Mouse (Mus musculus): Measurements from ENCODE around the gene St3gal4. TPM values are rescaled to one million over a fixed set of nuclear protein-coding genes. Genes with fewer than 3 reads are reported as not detected.

The St3gal4 gene
- total RNA-seq, 2 experiments from 2014 or later: 22.7 to 31.3 TPM

DNA sequence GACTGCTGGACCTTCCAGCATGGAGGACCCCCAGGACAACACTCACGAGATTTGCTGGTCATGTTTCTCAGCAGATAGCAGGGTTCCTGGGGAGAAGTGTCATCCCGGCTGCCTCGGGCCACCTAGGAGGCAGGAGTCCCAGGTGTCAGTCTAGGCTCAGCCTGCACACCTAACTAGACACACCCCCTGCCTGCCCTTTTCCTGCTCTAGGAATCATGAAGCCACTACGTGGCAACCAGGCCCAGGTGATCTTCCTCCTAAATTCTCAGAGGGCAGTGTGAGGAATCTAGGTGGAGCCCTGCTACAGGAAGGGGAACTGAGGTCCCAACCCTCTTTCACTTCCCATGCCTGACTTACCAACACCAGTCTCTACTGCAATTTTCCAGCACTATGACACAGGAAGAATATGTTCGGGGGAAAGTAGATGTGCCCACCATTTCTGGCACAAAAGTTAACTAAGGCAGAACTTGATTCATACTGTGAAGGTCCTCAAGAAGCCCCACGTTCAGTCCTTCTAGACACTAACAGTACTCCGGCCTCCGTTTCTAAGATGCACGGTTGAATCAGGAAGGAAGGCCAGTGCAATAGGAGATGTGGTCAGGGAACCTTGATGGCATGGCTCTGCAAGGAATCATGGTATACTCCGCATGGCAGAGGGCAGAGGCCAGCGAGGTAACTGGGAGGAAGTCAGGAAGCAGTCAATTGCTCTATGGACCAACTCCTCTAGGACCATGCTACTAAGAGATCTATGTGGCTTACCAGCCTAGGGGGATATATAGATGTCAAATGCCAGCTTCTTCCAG lies 63.3 kb downstream of the St3gal4 start:
- intact Hi-C loops (cut with DNase I): no loop called here
- no peak for DNase-seq (ENCODE audit: low spot score in 2 of 2)

DNA sequence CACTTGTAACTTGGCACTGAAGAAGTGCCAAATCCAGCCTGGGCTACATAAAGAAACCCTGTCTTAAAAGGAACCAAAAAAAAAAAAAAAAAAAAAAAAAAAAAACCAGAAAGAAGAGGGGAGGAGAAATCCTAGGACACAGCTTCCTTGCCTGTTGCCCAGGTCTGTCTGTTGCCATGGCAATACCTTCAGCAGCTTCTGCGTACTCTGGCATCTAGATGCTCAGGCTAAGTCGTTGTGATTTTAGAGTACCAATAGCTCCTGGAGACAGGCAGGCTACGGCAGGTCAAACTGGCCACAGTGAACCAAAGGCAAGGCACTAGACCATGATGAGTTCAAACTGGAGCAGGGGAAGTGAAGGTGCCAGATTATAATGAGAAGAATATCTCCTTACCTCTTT lies 65.4 kb downstream of the St3gal4 start:
- intact Hi-C loops (cut with DNase I): no loop called here
- no peak for DNase-seq (ENCODE audit: low spot score in 2 of 2)

DNA sequence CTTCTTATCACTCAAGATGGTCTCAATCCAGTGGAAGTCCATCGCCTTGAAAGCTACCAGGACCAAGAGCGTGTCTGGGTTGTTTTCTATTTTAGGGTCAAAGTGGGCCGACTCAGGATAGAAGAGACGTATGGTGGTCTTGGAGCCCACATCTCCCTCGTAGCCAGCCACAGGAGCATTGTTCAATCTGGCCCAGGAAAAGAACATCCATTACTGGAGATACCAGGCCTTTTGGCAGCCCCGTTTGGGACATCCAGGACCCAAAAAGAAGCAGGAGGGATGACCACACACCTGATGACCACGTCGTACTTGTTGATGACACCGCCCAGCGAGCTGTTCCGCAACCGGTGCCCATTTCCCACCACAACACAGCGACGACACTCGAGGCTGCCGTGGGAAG lies 66.0 kb downstream of the St3gal4 start:
- no peak for DNase-seq (ENCODE audit: low spot score in 2 of 2)
- intact Hi-C loops (cut with DNase I): no loop called here

DNA sequence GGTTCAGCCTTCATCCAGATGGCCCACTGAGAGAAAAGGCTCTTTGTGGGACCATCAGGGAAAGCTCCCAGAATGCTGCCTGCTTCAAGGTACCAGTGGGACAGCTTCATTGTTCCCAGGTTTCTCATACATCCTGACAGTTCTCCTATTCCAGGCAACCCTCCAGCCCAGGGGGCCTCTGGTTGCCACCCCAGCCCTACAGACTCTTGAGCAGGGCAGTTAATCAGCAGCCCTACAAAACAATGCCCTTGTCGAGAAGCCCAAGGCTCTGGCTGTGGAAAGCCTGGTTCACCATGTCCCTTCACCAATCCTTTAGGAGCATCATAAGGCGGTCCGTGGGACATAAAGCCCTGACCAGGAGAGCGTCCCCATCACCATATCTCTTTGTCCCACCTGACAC lies 66.4 kb downstream of the St3gal4 start:
- intact Hi-C loops (cut with DNase I): no loop called here
- no peak for DNase-seq (ENCODE audit: low spot score in 2 of 2)

DNA sequence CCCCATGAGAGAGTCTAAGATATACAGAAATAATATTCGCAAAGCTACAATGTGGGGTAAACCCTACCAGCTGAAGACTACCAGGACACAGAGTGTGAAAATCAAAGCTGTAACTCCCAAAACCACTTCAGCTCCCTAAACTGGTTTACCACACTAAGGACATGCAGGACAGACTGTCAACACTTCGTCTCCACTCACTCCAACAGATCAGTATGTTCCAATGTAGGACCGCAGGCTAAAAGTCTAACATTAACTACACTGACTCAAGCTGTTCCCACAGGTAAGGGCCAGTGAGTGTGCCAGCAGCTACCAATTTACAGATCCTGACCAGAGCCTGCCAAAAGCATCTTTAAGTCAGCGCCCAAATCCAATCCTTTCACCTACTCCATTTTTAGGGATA lies 67.4 kb downstream of the St3gal4 start:
- intact Hi-C loops (cut with DNase I): no loop called here

DNA sequence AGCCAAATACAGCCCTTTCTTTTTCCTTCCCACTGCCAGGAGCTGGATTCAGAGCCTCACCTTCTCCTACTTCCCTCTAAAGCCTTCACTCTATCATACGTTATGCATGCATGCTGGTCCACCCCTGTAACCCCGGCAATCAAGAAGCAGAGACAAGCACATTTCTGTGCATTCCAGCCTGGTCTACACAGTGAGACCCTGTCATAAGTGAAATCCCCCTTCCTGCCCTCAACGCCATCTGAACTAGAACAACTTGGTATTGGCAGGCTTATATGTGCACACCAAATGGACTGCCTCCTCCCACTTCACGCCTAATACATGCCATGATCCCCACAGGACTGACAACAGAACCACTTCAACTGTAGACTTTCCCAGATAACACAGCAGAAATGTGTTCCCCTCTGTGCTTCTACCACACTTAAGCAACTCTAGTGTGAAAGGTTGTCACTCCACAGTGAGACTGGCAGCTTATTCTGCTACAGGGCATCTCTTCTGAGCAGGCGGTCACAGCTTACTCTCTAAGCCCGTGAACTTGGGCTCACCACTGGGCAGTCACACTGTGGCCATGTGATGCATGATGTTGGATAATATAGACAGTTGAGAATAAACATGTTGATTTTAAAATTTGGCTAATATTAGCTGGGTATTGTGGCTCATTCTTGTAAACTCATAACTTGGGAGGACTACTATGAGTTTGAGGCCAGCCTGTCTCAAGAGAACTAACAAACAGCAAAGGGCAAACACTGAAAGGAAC lies 68.2 kb downstream of the St3gal4 start:
- no peak for DNase-seq (ENCODE audit: low spot score in 2 of 2)
- intact Hi-C loops (cut with DNase I): no loop called here

More for the DNA sequence above, 67.4 kb downstream of the St3gal4 start:
- DNase-seq (ENCODE audit: low spot score in 2 of 2): no peak

DNA sequence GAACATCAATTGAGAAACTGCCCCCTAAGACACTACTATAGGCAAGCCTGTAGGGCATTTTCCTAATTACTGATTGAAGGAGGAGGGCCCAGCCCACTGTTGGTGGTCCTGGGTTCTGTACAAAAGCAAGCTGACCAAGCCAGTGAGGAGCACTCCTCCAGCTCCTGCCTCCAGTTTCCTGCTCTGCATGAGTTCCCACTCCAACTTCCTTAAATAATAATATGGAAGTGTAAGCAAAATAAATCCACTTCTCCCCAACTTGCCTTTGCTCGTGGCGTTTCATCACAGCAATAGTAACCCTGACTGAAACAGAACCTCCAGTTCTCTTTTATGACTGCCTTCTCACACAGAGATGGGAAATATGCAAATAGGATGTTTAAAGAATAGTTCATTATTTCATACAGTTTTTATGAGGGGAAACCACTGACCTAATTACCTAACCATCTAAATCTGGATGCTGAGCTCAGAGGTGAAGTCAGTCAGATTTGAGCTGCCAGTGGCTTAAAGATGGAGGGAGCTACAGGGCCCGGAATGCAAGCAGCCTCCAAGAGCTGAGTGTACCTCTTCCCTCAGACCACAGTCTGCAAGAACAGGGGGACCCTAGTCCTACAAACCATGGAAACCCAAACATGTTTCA lies 69.1 kb downstream of the St3gal4 start:
- intact Hi-C loops (cut with DNase I): no loop called here
- no peak for DNase-seq (ENCODE audit: low spot score in 2 of 2)

DNA sequence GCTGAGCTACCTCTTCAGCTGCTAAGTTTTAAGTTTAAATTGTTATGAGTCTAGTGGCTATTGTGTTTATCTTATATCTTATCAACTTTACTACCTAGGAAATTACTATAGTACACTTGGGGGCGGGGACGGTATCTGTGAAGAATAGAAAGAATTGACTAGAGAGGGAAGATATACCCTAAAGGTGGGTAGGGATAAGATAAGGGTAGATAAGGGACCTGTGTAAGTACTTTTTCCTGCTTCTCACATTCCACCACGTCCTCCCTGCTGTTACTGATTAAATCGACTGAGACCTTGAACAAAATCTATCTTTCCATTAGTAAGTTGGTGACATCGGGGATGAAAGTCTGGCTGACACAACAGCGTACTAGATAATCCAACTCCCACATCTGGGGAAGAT lies 70.6 kb downstream of the St3gal4 start:
- intact Hi-C loops (cut with DNase I): no loop called here
- no peak for DNase-seq (ENCODE audit: low spot score in 2 of 2)

DNA sequence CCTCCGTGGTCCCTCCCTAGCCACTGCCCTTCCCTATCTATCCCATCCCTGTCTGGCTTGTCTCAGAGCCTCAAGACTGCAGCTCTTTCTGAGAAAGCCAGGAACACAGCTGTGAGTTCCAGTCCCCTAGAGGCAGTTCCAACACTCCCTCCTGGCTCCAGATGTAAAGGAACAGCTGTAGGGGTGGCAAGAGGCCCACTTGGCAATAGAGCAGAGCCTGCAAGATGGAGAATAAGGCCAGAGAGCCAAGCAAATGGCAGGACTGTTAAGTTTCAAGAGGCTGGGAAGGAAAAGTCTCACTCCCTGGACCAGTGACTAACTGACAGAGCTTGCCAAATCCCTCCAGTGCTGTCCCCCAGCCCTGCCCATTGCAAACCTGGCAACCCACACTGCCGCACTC lies 73.3 kb downstream of the St3gal4 start:
- peak in 1 of 2 experiments; percentile 21 for DNase-seq (ENCODE audit: low spot score in 2 of 2)
- intact Hi-C loops (cut with DNase I): no loop called here

DNA sequence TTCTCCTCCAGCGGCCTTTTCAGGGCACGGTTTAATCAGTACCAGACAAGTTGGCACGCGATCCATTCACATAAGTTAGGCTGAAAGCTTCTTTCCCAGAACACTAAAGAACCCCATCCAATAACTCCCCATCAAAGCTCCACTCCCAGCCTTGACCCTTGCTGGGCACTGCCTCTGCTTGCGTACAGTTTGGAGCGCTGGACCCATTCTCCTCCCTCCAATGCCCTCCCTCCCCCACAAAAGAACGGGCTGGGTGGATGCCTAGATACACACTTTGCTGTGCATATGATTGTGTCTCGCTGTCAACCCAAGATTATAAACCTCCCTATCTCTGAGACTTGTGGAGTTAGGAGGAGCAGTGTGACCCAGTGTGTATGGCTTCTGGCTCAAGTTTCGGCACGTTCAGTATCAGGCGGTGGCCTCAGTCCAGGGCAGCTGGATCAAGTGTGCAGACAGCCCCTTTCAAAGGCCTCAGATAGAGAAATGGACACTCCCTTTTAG lies 74.0 kb downstream of the St3gal4 start:
- intact Hi-C loops (cut with DNase I): no loop called here
- no peak for DNase-seq (ENCODE audit: low spot score in 2 of 2)

DNA sequence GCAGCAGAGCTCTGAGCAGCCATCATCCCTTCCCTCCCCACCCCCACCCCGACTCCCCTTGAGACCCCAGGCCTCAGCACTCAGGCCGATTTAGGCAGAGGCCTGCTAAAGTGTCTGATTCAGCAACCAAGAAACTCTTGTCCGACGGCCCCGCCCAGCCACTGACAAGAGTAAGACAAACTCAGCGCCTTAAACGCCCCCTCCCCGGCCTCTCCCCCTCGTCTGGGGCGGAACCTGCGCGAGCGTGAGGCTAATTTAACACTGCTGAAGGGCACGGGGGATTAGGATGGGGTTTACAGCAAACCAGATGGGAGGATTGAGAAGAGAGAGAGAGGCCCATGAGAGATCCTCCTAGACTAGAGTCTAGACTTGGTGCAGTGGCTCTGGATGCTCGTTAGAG lies 74.6 kb downstream of the St3gal4 start:
- intact Hi-C loops (cut with DNase I): no loop called here
- DNase-seq (ENCODE audit: low spot score in 2 of 2): no peak

DNA sequence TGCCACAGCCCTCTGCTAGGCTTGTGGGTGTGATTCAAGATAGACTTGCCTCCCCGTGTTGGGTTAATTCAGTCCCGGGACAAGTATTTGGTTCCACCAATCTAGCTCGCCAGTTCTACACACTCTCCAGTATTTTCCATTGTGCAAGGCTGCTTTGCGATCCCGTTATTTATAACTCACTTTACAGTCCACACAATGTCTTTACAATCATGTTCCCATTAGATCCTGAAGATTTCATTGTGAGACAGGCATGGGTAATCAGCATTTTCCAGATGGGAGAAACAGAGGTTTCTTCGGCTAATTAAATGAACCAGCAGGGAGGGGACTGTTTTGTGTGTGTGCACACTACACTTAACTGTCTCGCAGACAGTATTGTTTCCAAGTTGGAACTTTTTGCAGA lies 75.4 kb downstream of the St3gal4 start:
- intact Hi-C loops (cut with DNase I): no loop called here

DNA sequence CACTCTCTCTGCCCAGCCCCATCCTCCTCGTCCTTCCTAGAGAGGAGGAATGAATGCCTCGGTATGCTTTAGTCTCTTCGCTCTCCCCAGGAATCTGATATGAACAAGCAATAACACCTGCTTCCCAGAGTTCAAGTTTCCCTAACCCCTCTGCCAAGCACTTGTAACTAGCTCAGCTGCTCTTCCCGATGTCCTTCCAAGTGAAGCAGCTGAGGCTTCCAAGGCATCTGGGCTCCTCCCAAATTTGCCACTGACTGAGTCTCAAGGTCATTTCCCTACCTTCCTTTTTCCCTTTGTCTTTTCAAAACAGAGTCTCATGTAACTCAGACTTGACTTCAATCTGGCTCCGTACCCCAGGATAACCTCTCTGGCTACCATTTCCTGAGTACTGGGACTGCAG lies 77.6 kb downstream of the St3gal4 start:
- intact Hi-C loops (cut with DNase I): no loop called here
- DNase-seq (ENCODE audit: low spot score in 2 of 2): no peak

More for the DNA sequence above, 75.4 kb downstream of the St3gal4 start:
- no peak for DNase-seq (ENCODE audit: low spot score in 2 of 2)

DNA sequence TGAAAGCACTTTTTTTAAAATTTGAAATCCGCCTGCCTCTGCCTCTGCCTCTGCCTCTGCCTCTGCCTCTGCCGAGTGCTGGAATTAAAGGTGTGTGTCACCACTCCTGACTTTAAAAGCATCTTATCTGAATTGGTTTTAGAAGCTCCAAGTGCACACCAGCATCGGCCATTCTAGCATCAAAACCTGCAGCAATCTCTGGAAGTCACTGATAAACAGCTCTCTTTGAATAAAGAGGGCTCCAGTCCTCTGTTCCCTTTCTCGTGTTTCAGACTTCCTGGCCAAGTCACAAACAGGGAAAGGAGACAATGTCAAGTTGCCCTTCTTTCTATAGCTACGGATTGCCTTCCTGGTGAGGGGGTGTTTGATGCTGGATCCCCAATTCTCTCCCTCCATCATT lies 79.2 kb downstream of the St3gal4 start:
- intact Hi-C loops (cut with DNase I): no loop called here
- DNase-seq (ENCODE audit: low spot score in 2 of 2): no peak

DNA sequence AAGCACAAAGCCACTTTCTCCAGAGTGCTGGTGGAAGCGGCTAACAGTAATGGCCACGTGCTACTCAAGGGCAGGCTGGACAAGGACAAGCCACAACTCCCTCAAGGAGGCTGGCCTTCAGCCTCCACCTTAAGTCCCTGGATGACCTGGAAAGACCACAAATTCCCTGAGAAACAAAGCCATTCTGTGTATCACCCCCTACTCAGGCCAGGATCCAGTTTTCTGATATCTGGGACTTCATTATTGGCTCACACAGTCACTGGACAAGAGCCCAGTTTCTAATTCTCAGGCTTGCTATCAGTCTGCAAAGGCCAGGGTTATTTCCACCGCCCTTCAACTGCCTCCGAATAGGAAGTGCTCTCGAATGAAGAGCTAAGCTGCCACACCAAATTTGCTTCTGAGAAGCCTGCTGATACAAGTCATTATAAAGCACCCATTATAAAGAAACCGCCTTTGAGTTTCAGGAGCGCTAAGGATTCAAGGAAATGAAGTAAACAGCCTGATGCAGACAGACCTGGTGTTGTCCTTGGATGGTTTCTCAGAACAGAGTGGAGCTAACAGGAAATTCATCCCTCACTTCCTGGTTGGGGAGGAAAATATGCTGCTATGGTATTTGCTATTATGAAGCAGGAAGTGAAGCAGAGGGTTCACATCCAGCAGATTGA lies 80.0 kb downstream of the St3gal4 start:
- peak in 1 of 2 experiments; percentile 39 for DNase-seq (ENCODE audit: low spot score in 2 of 2)
- intact Hi-C loops (cut with DNase I): no loop called here

DNA sequence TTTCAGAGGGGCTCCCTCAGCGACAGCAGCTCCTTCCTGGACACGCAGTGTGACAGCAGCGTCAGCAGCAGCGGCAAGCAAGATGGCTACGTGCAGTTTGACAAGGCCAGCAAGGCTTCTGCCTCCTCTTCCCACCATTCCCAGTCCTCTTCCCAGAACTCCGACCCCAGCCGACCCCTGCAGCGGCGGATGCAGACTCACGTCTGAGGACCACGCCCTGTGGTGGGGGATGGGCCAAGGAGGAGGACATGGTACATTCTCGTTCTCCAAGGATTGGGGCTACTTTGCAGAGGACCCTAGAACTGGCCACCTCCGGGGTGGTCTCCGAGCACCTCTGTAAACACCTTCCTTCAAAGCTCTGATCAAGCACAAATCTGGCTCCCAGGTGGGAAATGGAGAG lies 84.0 kb downstream of the St3gal4 start:
- DNase-seq (ENCODE audit: low spot score in 2 of 2): no peak
- intact Hi-C loops (cut with DNase I): no loop called here

DNA sequence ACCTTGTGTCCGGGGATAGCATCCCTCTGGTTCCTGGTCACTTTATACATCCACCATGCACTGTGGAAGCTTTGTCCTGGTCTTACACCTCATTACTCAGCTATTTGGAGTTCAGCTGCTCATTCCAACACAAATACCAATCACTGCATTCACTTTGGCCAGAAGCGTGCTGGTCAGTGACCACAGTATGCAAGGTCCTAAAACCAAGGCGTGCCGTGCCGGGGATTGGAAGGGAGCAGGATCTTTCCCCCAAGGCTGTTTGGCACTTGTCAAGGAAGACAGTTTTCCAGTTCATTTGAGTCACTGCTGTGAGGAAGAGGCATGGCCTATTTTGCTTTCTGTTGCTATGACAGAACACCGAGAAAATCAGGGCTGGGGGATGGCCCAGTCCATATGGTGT lies 86.6 kb downstream of the St3gal4 start:
- intact Hi-C loops (cut with DNase I): loop anchor here (5.0 kb wide), 1 partner anchor 85 kb away; the partner anchor contains the start of gene St3gal4
- no peak for DNase-seq (ENCODE audit: low spot score in 2 of 2)

DNA sequence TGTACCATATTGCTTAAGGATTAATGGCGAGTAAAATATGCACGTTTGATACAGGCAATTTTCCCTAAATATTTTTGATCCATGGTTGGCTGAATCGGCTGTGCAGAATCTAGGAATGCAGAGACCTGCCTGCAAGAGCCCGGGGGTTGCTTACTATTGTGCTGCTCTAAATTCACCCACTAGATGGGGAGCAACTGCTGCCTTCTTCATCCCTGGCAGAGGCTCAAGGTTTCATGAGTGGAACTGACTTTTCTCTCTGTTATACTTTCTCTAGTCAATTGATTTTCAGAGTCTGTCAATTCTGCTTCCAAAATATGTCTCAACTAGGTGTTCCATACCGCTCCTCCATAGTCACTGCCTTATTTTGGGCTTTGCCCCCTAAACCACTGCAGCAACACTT lies 88.2 kb downstream of the St3gal4 start:
- peak in 1 of 2 experiments; percentile 53 for DNase-seq (ENCODE audit: low spot score in 2 of 2)
- intact Hi-C loops (cut with DNase I): loop anchor here (2.0 to 5.0 kb wide), 2 partner anchors 86 to 136 kb away; partner anchors contain the start of gene St3gal4

DNA sequence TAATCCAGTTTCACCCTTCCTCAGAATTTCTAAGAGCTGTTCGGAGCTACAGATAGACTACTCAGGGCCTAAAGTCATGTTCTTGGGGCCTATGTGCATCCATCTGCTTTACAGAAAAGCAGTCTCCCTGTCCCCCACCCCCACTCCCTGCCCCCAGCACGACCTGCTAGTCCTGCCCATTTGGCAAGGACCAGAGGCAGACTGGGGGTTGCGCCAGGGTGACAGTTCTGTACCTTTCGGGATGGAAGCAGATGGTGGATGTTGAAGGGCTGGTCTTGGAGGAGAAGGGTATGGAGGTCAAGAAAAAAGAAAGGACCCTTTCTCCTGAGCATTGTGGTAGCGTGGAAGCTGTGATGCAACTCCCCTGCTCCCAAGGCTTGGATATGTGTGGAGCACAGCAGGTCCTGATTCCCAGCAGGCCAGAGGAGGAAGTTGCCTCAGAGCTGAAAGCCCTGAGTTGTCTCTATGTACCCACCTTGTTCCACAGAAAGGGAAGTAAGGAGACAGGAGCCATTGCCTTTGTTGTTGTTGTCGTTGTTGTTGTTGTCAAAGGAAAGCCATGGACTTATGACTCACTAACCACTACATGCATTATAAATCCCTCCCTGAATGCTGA lies 91.6 kb downstream of the St3gal4 start:
- intact Hi-C loops (cut with DNase I): no loop called here
- DNase-seq (ENCODE audit: low spot score in 2 of 2): no peak
